Mouse (Mus musculus): ENCODE measurements at regions not wholly inside any gene's neighbourhood (a gene's known extent, or its start where the extent isn't known, plus 50 kb on each side); places are given as distances from the start of the nearest gene placed in this dataset.

- Histone ChIP-seq H3K4me1 (peaks cover 8% of the 10 kb centered on the region), H3K9ac (replicated peaks) (no peak overlapping the region), H3K9me3 (no peaks in the 10 kb centered on the region), H3K4me2 (replicated peaks) (no peak overlapping the region), H3K27ac (replicated peaks) (peak overlapping the region; percentile 54; the same call in 1 of the 2 replicates), H3K36me3 (no peaks in the 10 kb centered on the region), H3K27me3 (no peaks in the 10 kb centered on the region), H3K4me3 (no peak overlapping the region)
- peak; percentile 63; the same call in 1 of the 2 replicates for ATAC-seq (ENCODE audit: low FRiP score, low read depth)
- 30% methylated on average over 5 of the region's 5 CpGs for WGBS
Measured at GRCm38 (mm10) chr5:45266914-45267313, 183.1 kb downstream of the Qdpr start.

- Histone ChIP-seq H3K4me1 (no peaks in the 10 kb centered on the region), H3K9ac (replicated peaks) (no peak overlapping the region), H3K27me3 (no peaks in the 10 kb centered on the region), H3K36me3 (no peaks in the 10 kb centered on the region), H3K27ac (replicated peaks) (no peak overlapping the region), H3K4me3 (no peak overlapping the region), H3K4me2 (replicated peaks) (no peak overlapping the region), H3K9me3 (no peaks in the 10 kb centered on the region)
- 97% methylated on average over 1 of the region's 1 CpGs for WGBS
- ATAC-seq (ENCODE audit: low FRiP score, low read depth) = no peak
Measured at GRCm38 (mm10) chr5:45258486-45258885, 191.6 kb downstream of the Qdpr start.

- Histone ChIP-seq H3K9me3 (no peaks in the 10 kb centered on the region), H3K36me3 (no peaks in the 10 kb centered on the region), H3K9ac (replicated peaks) (no peak overlapping the region), H3K4me1 (no peaks in the 10 kb centered on the region), H3K27ac (replicated peaks) (no peak overlapping the region), H3K4me3 (no peak overlapping the region), H3K27me3 (no peaks in the 10 kb centered on the region), H3K4me2 (replicated peaks) (no peak overlapping the region)
- 77% methylated on average over 9 of the region's 9 CpGs for WGBS
- no peak for ATAC-seq (ENCODE audit: low FRiP score, low read depth)
Measured at GRCm38 (mm10) chr5:45256256-45256999, 193.6 kb downstream of the Qdpr start.

DNA sequence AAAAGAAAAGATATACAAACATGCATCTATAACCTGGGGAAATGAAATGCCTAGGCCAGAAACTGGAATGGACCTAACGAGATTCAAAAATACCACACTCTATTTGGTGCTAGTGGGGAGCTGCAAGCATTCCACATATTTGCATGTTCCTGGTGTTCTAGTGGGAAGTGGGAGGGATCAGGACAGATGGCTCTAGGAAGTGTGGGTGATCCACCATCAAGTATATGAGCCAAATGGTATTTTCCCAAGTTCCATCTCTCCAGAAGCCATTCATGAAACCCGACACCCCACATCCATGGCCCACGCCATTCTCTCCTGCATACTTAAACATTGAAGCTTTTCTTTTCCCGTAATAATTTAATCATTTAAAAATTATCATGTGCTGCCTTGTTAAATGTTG lies 218.2 kb downstream of the Qdpr start:
- H3K9me3 ChIP-seq = no peaks in the 10 kb centered on the region
- no peak overlapping the region for H3K4me3 ChIP-seq
- no peaks in the 10 kb centered on the region for H3K36me3 ChIP-seq
- no peak overlapping the region for H3K27ac ChIP-seq (replicated peaks)
- no peak overlapping the region for H3K4me2 ChIP-seq (replicated peaks)
- no peak overlapping the region for H3K9ac ChIP-seq (replicated peaks)
- no peaks in the 10 kb centered on the region for H3K4me1 ChIP-seq
- ATAC-seq (ENCODE audit: low FRiP score, low read depth) = no peak
- WGBS = 82% methylated on average over 4 of the region's 4 CpGs
- no peaks in the 10 kb centered on the region for H3K27me3 ChIP-seq

DNA sequence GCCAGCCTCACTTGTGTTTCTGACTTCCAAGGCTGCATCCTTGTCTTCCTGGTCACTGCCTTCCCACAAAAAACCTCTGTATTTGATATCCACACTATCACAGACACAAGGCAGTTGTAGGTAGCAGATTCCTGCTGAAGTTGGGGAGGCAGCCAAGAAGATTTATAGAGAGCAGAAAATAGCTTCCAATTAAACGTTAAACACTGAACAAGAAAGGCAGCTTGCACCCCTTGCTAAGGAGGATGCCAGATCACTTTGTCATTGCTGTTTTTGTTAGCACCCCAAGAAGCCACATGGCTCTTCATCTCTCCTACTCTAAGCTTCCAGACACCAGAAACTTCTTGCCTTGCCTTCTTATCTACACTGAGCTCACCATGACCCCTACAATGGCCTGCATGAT lies 219.9 kb downstream of the Qdpr start:
- H3K27me3 ChIP-seq = no peaks in the 10 kb centered on the region
- ATAC-seq (ENCODE audit: low FRiP score, low read depth) = no peak
- no peak overlapping the region for H3K4me2 ChIP-seq (replicated peaks)
- no peaks in the 10 kb centered on the region for H3K4me1 ChIP-seq
- H3K27ac ChIP-seq (replicated peaks) = no peak overlapping the region
- no peaks in the 10 kb centered on the region for H3K36me3 ChIP-seq
- no peaks in the 10 kb centered on the region for H3K9me3 ChIP-seq
- H3K4me3 ChIP-seq = no peak overlapping the region
- no peak overlapping the region for H3K9ac ChIP-seq (replicated peaks)
- WGBS = 83% methylated on average over 1 of the region's 1 CpGs

DNA sequence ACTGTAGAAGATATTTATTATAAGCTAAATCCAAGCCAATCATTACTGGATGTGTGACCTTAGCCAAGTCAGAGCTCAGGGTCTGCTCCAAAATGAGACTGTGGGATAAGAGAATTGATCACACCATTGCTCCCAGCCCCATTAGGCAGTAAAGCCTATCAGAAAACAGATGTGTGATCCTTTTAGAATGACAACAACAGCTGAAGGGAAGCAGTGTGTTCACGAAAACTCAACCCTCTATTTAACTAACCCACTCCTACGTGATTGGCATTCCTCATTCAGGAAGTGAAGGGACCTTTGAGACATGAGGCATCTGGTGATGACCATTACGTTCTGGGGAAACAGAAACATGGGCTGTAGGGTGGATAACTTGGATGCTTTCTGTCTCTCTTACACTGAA lies 220.6 kb downstream of the Qdpr start:
- no peaks in the 10 kb centered on the region for H3K4me1 ChIP-seq
- WGBS = 71% methylated on average over 3 of the region's 3 CpGs

DNA sequence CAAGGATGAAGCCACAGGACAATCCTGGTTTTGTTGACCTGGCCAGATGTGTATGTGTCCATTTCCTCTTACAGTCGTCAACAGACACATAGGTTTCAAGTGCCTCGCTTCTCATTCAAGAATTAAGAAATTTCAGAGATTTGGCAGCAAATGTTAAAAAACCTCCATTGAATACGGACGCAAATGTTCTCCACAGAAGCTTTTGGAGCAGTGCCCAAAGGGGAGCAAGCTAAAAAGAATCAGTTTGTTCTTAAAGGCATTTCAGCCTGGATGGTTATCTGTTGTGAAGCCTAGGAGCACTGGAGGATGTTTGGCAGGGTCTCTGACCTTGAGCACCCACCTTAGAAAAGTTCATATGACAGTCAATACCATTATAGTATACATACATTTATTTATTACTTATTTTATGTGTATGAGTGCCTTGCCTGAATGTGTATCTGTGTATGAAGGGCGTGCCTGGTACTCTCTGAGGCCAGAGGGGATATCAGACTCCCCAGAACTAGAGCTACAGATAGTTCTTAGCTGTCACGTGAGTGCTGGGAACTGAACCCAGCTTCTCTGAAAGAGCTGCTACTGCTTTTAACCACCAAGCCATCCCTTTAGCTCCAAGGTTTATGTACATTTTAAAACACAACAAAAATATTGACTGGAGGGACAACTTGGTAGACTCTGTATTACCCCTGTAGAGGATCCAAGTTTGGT lies 221.7 kb downstream of the Qdpr start:
- 91% methylated on average over 6 of the region's 6 CpGs for WGBS
- Histone ChIP-seq H3K36me3 (no peaks in the 10 kb centered on the region), H3K9ac (replicated peaks) (no peak overlapping the region), H3K27me3 (no peaks in the 10 kb centered on the region), H3K9me3 (no peaks in the 10 kb centered on the region), H3K4me3 (no peak overlapping the region), H3K4me1 (no peaks in the 10 kb centered on the region), H3K27ac (replicated peaks) (no peak overlapping the region), H3K4me2 (replicated peaks) (no peak overlapping the region)
- no peak for ATAC-seq (ENCODE audit: low FRiP score, low read depth)

More for the DNA sequence above, 220.6 kb downstream of the Qdpr start:
- H3K36me3 ChIP-seq = no peaks in the 10 kb centered on the region
- H3K9ac ChIP-seq (replicated peaks) = no peak overlapping the region
- no peak overlapping the region for H3K27ac ChIP-seq (replicated peaks)
- H3K4me3 ChIP-seq = no peak overlapping the region
- H3K9me3 ChIP-seq = no peaks in the 10 kb centered on the region
- ATAC-seq (ENCODE audit: low FRiP score, low read depth) = no peak
- H3K4me2 ChIP-seq (replicated peaks) = no peak overlapping the region
- no peaks in the 10 kb centered on the region for H3K27me3 ChIP-seq

DNA sequence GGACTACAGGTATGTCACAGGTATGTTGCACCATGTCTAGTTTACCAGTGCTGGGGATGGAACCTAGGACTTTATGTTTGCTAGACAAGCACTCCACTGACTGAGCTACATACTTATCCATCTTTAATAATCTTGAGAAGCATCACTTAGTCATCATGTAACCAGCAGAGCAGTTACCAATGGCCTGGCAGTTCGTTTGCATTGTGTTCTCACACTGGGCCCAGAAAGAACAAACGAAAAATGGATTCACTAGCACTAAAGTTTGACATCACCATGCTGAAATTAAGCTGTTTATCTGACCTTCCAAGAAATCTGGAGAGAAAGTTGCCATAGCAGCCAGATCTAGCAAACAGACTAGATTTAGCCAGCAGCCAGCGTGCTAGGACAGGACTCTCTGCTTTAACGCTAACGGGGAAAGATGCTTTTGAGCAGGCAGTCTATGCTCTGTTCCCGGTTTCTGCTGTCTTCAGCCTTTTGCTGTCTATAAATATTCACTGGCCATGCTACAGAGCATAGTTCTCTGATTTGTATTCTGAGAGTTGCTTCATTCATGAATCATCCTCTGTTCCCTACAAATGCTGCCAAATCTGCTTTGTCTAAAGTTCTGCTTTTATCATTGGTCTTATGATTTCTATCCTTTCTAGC lies 229.6 kb downstream of the Qdpr start:
- no peak overlapping the region for H3K4me3 ChIP-seq
- 92% methylated on average over 6 of the region's 6 CpGs for WGBS
- H3K9me3 ChIP-seq = no peaks in the 10 kb centered on the region
- H3K27me3 ChIP-seq = no peaks in the 10 kb centered on the region
- no peak overlapping the region for H3K9ac ChIP-seq (replicated peaks)
- no peak overlapping the region for H3K27ac ChIP-seq (replicated peaks)
- no peaks in the 10 kb centered on the region for H3K36me3 ChIP-seq
- ATAC-seq (ENCODE audit: low FRiP score, low read depth) = no peak
- H3K4me1 ChIP-seq = no peaks in the 10 kb centered on the region
- H3K4me2 ChIP-seq (replicated peaks) = no peak overlapping the region

GRCm38 (mm10) chr5:45219558-45219957 lies 230.5 kb downstream of the Qdpr start:
- Histone ChIP-seq H3K9me3 (no peaks in the 10 kb centered on the region), H3K4me2 (replicated peaks) (no peak overlapping the region), H3K9ac (replicated peaks) (no peak overlapping the region), H3K4me1 (no peaks in the 10 kb centered on the region), H3K4me3 (no peak overlapping the region), H3K27ac (replicated peaks) (no peak overlapping the region), H3K36me3 (no peaks in the 10 kb centered on the region), H3K27me3 (no peaks in the 10 kb centered on the region)
- no peak for ATAC-seq (ENCODE audit: low FRiP score, low read depth)
- 63% methylated on average over 1 of the region's 1 CpGs for WGBS

- ATAC-seq (ENCODE audit: low FRiP score, low read depth) = no peak
- Histone ChIP-seq H3K4me1 (no peaks in the 10 kb centered on the region), H3K27me3 (no peaks in the 10 kb centered on the region), H3K36me3 (no peaks in the 10 kb centered on the region), H3K9ac (replicated peaks) (no peak overlapping the region), H3K9me3 (no peaks in the 10 kb centered on the region), H3K4me3 (no peak overlapping the region), H3K27ac (replicated peaks) (no peak overlapping the region), H3K4me2 (replicated peaks) (no peak overlapping the region)
- WGBS = 72% methylated on average over 3 of the region's 3 CpGs
Measured at GRCm38 (mm10) chr5:45219101-45219500, 230.9 kb downstream of the Qdpr start.

DNA sequence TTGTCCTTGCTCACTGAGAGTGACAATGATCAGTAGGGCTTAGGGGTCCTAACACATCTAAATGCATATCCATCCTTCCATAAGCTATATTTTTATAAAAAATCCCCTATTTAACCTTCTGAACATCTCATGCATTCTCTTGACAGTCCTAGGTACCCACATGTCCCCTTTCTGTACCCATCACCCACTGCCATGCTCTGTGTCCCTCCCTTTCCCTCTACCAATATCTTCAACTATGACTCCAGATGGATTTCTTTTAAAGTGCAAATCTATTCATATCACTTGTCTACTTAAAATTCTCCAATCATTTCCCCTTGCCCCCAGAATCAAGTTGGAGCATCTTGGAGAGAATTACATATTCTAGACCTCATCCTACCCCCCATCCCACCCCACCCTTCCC lies 235.6 kb downstream of the Qdpr start:
- Histone ChIP-seq H3K4me2 (replicated peaks) (no peak overlapping the region), H3K27me3 (no peaks in the 10 kb centered on the region), H3K4me1 (no peaks in the 10 kb centered on the region), H3K9me3 (no peaks in the 10 kb centered on the region), H3K27ac (replicated peaks) (no peak overlapping the region), H3K9ac (replicated peaks) (no peak overlapping the region), H3K36me3 (no peaks in the 10 kb centered on the region), H3K4me3 (no peak overlapping the region)
- no peak for ATAC-seq (ENCODE audit: low FRiP score, low read depth)

- H3K36me3 ChIP-seq = no peaks in the 10 kb centered on the region
- no peaks in the 10 kb centered on the region for H3K4me1 ChIP-seq
- H3K4me2 ChIP-seq (replicated peaks) = no peak overlapping the region
- no peaks in the 10 kb centered on the region for H3K27me3 ChIP-seq
- WGBS = 82% methylated on average over 1 of the region's 1 CpGs
- no peak overlapping the region for H3K27ac ChIP-seq (replicated peaks)
- no peak overlapping the region for H3K4me3 ChIP-seq
- ATAC-seq (ENCODE audit: low FRiP score, low read depth) = no peak
- H3K9ac ChIP-seq (replicated peaks) = no peak overlapping the region
- no peaks in the 10 kb centered on the region for H3K9me3 ChIP-seq
Measured at GRCm38 (mm10) chr5:45198408-45198807, 251.6 kb downstream of the Qdpr start.

Measured in midbrain, embryonic 12.5 days (tissue).